Mouse (Mus musculus) lung, adult 2 months (tissue): Measurements from ENCODE around the gene Ezh1.

ENCODE experiments used
- CTCF ChIP-seq: fragments of 200-500 bp; IDR thresholded peaks from 2 replicates; pipeline ENCODE4 v1.5.1; 2011; ENCODE audit warnings: mild to moderate bottlenecking, low read length, control low read depth; ENCODE audit not compliant: insufficient read depth
- POLR2A ChIP-seq: fragments of 200-500 bp; IDR thresholded peaks from 2 replicates; pipeline ENCODE4 v1.6.1; 2011; ENCODE audit warnings: low read depth, mild to moderate bottlenecking, control low read depth, low read length, borderline replicate concordance; ENCODE audit errors: extremely low read depth

DNA sequence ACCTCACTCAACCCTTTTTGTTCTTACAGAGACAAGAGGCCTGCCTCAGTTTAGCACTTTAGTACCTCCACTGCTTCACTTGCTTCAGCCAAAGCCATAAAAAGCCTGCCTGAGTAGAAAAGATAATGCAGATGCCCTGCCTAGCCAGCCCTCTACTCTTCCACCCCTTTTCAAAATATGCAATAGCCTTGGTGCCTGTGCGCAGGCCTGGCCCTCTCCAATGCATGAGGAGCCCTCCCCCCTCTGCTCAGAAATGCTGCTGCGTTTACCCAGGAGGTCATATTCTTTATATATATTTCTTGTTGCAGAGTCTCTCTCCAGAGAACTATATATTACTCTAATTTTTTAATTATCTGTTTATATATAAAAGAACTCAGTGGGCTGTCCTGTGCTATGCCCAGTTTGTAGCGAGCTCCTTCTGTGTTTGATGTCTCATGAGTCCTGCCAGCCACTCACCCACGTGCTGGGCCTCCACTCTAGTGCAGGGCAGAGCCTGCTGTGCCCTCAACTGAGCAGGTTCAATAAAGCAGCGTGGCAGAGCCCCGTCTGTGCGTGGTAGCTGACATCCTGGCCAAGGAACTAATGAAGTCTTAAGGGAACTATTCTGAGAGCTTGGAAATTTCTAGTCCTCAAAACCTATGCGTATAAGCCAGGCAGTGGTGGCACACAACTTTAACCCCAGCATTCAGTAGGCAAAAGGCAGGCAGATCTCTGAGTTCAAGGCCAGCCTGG is 35.9 kb downstream of the Ezh1 start:
- TF ChIP-seq POLR2A (no peak), CTCF (no peak)
